ENCODE assay signal across 11 mouse cellular contexts in genomic region chr2:27693684-27694083, GRCm38 (mm10). TPM values are rescaled to one million over a fixed set of nuclear protein-coding genes. Genes with fewer than 3 reads are reported as not detected.
A peak's percentile ranks its signal among the peaks of the same experiment; 100 is the strongest.
DNase-seq lines count a peak whose midpoint lies in the region; ATAC-seq lines count a peak whose summit lies in the region.
"Had no signal": no experiment of that assay in that cellular context is flagged by ENCODE, and none has a peak within 500 bp of the region (broad histone marks: within the 10 kb centered on the region; RNA-seq: fewer than 3 reads in every experiment).

No protein-coding gene starts in this region.

- H3K4me2 ChIP-seq in heart, embryonic 13.5 days = no peak overlapping the region
- H3K4me2 ChIP-seq: limb, embryonic 13.5 days had no signal

- H3K4me3 ChIP-seq in heart, embryonic 13.5 days = no peak overlapping the region
- H3K4me3 ChIP-seq: limb, embryonic 13.5 days had no signal

- no peaks in the 10 kb centered on the region for H3K9me3 ChIP-seq in heart, embryonic 13.5 days
- H3K9me3 ChIP-seq: limb, embryonic 13.5 days had no signal

- no peak for ATAC-seq in heart, embryonic 13.5 days (ENCODE audit: extremely low read depth, insufficient number of reproducible peaks, low FRiP score, low TSS enrichment)
- ATAC-seq: intestine, embryonic 16.5 days had no signal

- WGBS in heart, embryonic 13.5 days = 51% methylated on average over 6 of the region's 6 CpGs

- H3K4me1 ChIP-seq in heart, embryonic 13.5 days = peaks cover 94% of the 10 kb centered on the region

- peaks cover 21% of the 10 kb centered on the region for H3K27me3 ChIP-seq in heart, embryonic 13.5 days (replicated peaks)
- H3K27me3 ChIP-seq: limb, embryonic 13.5 days had no signal

- H3K27ac ChIP-seq in heart, embryonic 13.5 days (replicated peaks) = peak overlapping the region; percentile 75
- H3K27ac ChIP-seq: limb, embryonic 13.5 days had no signal

- no peak for DNase-seq in heart, postnatal 4 days
- DNase-seq in spleen, postnatal 36 days (ENCODE audit: low spot score in 2 of 2) = peak; percentile 38 to 48
- DNase-seq in spleen, postnatal 14 days (ENCODE audit: low spot score in 2 of 2) = no peak
- peak; percentile 60 for DNase-seq in naive thymus-derived CD4-positive, alpha-beta T cell, adult 2 months (ENCODE audit: low read depth)
- no peak for DNase-seq in adrenal gland, adult 18-20 months (ENCODE audit: low spot score in 2 of 2)
- no peak for DNase-seq in adrenal gland, postnatal 14 days
- DNase-seq in cerebellum, postnatal 10 days = no peak
- DNase-seq: gastrocnemius, postnatal 14 days had no signal

- no peaks in the 10 kb centered on the region for H3K36me3 ChIP-seq in heart, embryonic 13.5 days
- H3K36me3 ChIP-seq: limb, embryonic 13.5 days had no signal

- H3K9ac ChIP-seq in heart, embryonic 13.5 days = peak overlapping the region; percentile 56
- H3K9ac ChIP-seq: limb, embryonic 13.5 days had no signal

RNA-seq across cellular contexts. Expression of gene Rxra, which starts 17.4 kb away (rescaled TPM):
- polyA plus RNA-seq in heart, embryonic 13.5 days (2015; fragmentation: Nextera tagmentation; extraction: Ambion mirVana) = 6.7 and 7.4 TPM in 2 replicates
- 10 to 100 TPM; 39.0 to 43.2 TPM for total RNA-seq in heart, postnatal 4 days (2021)
- 10 to 100 TPM; 52.1 to 52.6 TPM for total RNA-seq in adrenal gland, adult 18-20 months (2021)
- 46.5 and 62.1 TPM in 2 replicates for total RNA-seq in adrenal gland, postnatal 14 days (2021)

Comparison
In these comparisons a context has a peak if more than half of its experiments do, and no peak if none do; other contexts are left out.
1. DNase-seq: peak in spleen, postnatal 36 days (2 of 2) and naive thymus-derived CD4-positive, alpha-beta T cell, adult 2 months (single experiment); none in heart, postnatal 4 days (single experiment), spleen, postnatal 14 days (0 of 2), adrenal gland, adult 18-20 months (0 of 2), adrenal gland, postnatal 14 days (single experiment) and cerebellum, postnatal 10 days (0 of 2).